Mouse (Mus musculus): ENCODE results near the gene Fry. TPM values are rescaled to one million over a fixed set of nuclear protein-coding genes. Genes with fewer than 3 reads are reported as not detected.

Fry gene
- polyA plus RNA-seq, 1 experiment from 2014 or later: 7.1 TPM

DNA sequence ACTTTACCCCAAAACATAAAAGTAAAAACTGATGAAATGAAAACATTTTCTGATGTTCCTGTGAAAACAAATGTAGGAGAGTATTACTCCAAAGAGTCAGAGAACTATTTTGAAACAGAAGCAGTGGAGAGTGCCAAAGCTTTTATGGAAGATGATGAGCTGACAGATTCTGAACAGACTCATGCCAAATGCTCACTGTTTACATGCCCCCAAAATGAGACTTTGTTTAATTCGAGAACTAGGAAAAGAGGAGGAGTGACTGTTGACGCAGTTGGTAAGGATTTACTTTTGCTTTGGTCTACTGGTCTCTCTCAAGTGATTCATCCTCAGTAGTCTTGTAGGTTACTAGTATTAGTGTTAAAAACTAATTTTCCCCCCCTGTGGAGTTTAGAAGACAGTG, 424.7 kb downstream of the Fry start:
- Histone ChIP-seq H3K9me3 (no peaks in the 10 kb centered on the region), H3K9ac (no peak overlapping the region), H3K27me3 (no peaks in the 10 kb centered on the region), H3K4me2 (no peak overlapping the region), H3K4me3 (no peak overlapping the region), H3K4me1 (no peaks in the 10 kb centered on the region), H3K36me3 (peaks cover 17% of the 10 kb centered on the region), H3K27ac (no peak overlapping the region)
- peak; percentile 35; the same call in 1 of the 2 replicates for ATAC-seq (ENCODE audit: borderline replicate concordance, extremely low read depth, low FRiP score, low TSS enrichment)
- WGBS: 47% methylated on average over 2 of the region's 2 CpGs

Other genes with a start within 250 kb of the Fry start
- 0.61 and 0.92 TPM in 2 replicates for gene Rxfp2, start 100.0 kb upstream of the Fry start, polyA plus RNA-seq (2015; fragmentation: Nextera tagmentation; extraction: Ambion mirVana)